Mouse (Mus musculus) heart, postnatal 0 days (tissue): ENCODE measurements at regions not wholly inside any gene's neighbourhood (a gene's known extent, or its start where the extent isn't known, plus 50 kb on each side); places are given as distances from the start of the nearest gene placed in this dataset.

ENCODE experiments used
- CTCF ChIP-seq: IDR thresholded peaks from 2 replicates; pipeline ENCODE4 v1.5.1; 2016; ENCODE audit warnings: antibody characterized with exemption, control low read depth, low read depth
- EP300 ChIP-seq: IDR thresholded peaks from 2 replicates; pipeline ENCODE4 v1.6.1; 2016; ENCODE audit warnings: antibody characterized with exemption, low read depth

GRCm38 (mm10) chr11:7927676-7928075 is 714.0 kb upstream of the Igfbp3 start:
- TF ChIP-seq CTCF (no peak), EP300 (no peak)
